Mouse (Mus musculus): ENCODE data around the gene Rab44.

DNA sequence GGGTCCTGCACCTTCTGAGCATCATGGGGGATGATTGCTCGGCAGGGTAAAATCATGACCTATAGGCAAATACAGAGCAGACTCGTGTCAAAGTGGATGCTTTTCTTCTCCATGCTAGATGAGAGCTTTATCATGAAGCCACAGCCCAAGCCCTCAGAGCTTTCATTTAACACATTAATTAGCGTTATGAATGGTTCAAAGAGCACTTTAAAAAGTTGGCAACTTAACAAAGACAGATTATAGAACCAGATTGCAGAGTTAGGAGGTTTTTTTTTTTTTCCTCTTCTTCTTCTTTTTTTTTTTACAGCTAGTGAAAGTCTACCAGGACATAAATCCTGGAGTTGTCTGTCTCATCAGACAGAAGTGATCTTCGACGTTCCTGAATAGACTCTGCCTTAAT, 15.4 kb downstream of the Rab44 start:
- TF ChIP-seq CTCF (IDR thresholded peaks at IDR 0.05; ENCODE audit: extremely low read depth, insufficient read depth, insufficient read length, insufficient replicate concordance), result no peak
- TF ChIP-seq POLR2A (IDR thresholded peaks at IDR 0.05; ENCODE audit: low read depth, low read length), result no peak

Data from spleen, adult 2 months (tissue).